Mouse (Mus musculus) granulocyte monocyte progenitor cell, adult 5-6 weeks (primary cell): ENCODE data around the gene Tecr. TPM values are rescaled to one million over a fixed set of nuclear protein-coding genes. Genes with fewer than 3 reads are reported as not detected.
A peak's percentile ranks its signal among the peaks of the same experiment; 100 is the strongest.

ENCODE experiments used
- ATAC-seq: replicated peaks from 2 replicates; pipeline ENCODE4 v1.8.0; 2016; ENCODE audit warnings: mild to moderate bottlenecking, moderate TSS enrichment, inconsistent platforms; ENCODE audit not compliant: poor library complexity, severe bottlenecking
- total RNA-seq, 2 experiments: library from RNA; stranded (forward) in 1 of 2; stranded (reverse) in 1 of 2; fragments of 200-712, 200-1000 nt in 1 of 2; fragments of >200 nt in 1 of 2; fragmentation: Nextera tagmentation in 1 of 2; gene quantifications; 2 replicates each; pipeline ENCODE4 v1.2.3; 2014 to 2017

Gene Tecr
- total RNA-seq, 2 experiments from 2014 or later = 230 to 506 TPM

DNA sequence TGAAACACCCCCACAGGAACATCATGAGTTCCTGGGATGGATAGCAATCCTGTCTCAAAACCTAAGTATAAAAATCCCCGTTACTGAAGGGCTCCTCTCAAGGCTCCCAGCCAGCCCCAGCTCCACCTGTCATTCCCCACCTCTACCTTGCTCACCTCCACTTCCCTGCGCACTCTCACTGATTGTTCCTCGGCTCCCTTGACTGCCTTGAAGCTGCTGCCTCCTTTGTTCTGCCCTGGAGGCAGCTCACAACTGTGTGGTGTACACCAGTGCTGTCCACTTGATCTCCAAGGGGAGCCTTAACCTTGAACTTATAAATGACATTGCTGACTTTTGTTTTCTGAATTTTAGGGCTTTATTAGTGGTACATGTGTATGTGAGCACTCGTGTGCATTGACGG, 39.6 kb downstream of the Tecr start:
- ATAC-seq = no peak

- no peak for ATAC-seq
These were observed 40.1 kb downstream of the Tecr start for GRCm38 (mm10) chr8:83567668-83568067.

DNA sequence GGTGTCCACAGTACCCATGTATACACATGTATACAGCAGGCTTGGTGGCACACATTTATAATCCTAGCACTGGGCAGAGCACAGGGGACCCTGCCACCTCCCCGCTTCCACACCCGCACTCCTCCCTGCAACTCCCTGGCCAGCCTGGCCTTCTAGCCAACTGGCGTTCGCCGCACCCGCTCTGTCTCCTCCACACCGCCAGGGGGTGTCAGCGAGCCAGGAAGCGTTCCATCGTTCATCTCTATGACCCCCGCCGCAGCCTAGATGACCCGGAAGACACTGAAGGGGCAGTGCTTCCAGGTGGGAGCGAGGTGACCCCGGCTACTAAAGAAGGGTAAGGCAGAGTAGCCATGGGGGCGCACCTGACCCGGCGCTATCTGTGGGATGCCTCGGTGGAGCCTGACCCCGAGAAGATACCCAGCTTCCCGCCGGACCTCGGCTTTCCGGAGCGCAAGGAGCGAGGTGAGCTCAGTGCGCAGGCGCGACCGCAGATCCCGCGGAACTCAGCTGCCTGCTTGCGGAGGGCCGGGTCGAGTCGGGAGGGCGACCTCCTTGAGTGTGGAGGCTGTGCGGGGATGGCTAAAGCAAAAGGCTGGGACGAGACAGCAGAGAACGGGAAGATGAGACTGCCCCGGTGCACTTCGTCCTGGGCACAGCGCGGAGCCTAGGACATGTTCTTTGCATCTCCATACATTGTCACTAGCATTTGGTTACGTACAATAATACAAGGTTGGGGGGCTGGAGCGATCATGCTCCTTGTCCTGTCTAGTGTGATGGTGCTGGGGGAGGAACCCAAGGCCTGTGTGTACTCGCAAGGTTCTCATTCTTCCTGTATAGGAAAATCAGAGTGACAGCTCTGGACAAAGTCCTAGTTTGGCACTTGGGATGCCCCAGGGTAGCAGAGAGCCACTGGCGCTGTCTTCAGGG, 41.0 kb downstream of the Tecr start, which contains the start of gene Ndufb7:
Gene Ndufb7, plus strand, starts transcription at position 203 of the 927 bp plus-strand sequence.
- peak; percentile 94 for ATAC-seq

GRCm38 (mm10) chr8:83565731-83566375, 41.9 kb downstream of the Tecr start:
- peak; percentile 47 for ATAC-seq

DNA sequence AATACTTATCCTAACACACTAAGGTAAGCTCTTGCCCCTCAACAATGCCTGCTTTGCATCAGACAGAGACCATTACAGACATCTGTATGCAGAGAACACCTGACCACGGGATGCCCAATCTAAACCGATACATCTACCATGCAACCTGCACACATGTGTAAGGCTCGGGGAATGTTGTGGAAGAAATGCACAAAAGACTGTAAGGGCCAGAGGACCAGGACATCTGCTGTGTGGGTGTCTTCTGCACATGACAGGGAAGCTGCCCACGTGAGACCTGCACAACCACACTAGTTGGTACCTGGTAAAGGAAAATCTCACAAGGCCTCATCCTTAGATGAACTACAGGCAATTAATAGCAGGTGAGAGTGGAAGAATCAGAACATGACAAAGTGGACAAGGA, 44.5 kb downstream of the Tecr start:
- ATAC-seq = no peak

DNA sequence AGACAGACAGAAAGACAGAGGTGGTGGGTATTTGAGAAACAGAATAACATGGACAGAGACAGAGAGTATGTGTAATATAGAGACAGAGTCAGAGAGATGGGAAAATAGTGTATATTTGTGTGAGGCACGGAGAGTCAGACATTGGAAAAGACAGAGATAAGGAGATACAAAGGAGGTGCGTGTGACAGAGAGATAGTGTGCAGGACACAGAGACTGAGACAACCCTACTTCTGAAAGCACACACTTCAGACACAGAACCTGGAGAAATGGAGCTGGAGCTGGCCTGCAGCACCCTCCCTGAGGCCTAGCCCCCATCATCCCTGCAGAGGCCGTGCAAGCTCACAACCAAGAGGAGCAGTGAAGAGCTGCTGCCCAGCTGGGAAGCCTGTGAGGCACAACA, 45.1 kb downstream of the Tecr start:
- no peak for ATAC-seq

GRCm38 (mm10) chr8:83535736-83536135, 72.0 kb downstream of the Tecr start, which contains the start of gene Olfr370:
Olfr370 (plus strand) TSS chr8:83535780.
- no peak for ATAC-seq

DNA sequence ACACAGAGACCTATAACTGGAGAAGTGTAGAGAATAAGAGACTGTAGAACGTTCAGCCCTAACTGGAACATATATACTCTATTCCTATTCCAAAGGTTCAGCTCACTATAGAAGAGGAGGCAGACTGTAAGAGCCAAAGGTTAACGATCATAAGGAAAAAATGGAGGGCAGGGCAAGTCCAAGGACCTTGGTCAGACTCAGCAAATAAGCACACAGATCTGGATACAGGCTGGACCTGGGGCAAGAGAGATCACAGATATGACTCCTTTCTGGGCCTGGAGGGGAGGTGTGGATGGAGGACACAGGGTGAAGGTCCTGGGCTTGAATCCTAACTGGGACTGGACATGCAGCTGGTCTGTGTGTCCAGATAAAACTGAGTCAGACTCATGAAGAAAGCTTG, 73.0 kb downstream of the Tecr start:
- no peak for ATAC-seq

Other genes starting within 250 kb of the Tecr start
- gene Clgn, start 218.1 kb downstream of the Tecr start, total RNA-seq (2014; fragmentation: Nextera tagmentation) = not detected in 2 replicates
- not detected in 2 replicates for gene Clgn, start 218.1 kb downstream of the Tecr start, total RNA-seq (2017)
- 35.8 and 47.8 TPM in 2 replicates for gene Scoc, start 149.6 kb downstream of the Tecr start, total RNA-seq (2014; fragmentation: Nextera tagmentation)
- gene Scoc, start 149.6 kb downstream of the Tecr start, total RNA-seq (2017) = 26.2 and 34.8 TPM in 2 replicates
- not detected in 2 replicates for gene Olfr370, start 72.2 kb downstream of the Tecr start, total RNA-seq (2014; fragmentation: Nextera tagmentation)
- not detected in 2 replicates for gene Olfr370, start 72.2 kb downstream of the Tecr start, total RNA-seq (2017)
- gene Ndufb7, start 41.3 kb downstream of the Tecr start, total RNA-seq (2014; fragmentation: Nextera tagmentation) = 187 and 191 TPM in 2 replicates
- 179 and 187 TPM in 2 replicates for gene Ndufb7, start 41.3 kb downstream of the Tecr start, total RNA-seq (2017)
- gene Dnajb1, start 222 bp upstream of the Tecr start, total RNA-seq (2014; fragmentation: Nextera tagmentation) = 25.7 and 31.0 TPM in 2 replicates
- 28.1 and 47.3 TPM in 2 replicates for gene Dnajb1, start 222 bp upstream of the Tecr start, total RNA-seq (2017)
- gene Gipc1, start 44.7 kb upstream of the Tecr start, total RNA-seq (2014; fragmentation: Nextera tagmentation) = 26.7 and 35.0 TPM in 2 replicates
- 19.0 and 19.3 TPM in 2 replicates for gene Gipc1, start 44.7 kb upstream of the Tecr start, total RNA-seq (2017)
- not detected in 2 replicates for gene Ptger1, start 58.7 kb upstream of the Tecr start, total RNA-seq (2014; fragmentation: Nextera tagmentation)
- gene Ptger1, start 58.7 kb upstream of the Tecr start, total RNA-seq (2017) = 0.46 and 0.78 TPM in 2 replicates
- 40.0 and 66.0 TPM in 2 replicates for gene Pkn1, start 91.2 kb upstream of the Tecr start, total RNA-seq (2014; fragmentation: Nextera tagmentation)
- 54.5 and 65.6 TPM in 2 replicates for gene Pkn1, start 91.2 kb upstream of the Tecr start, total RNA-seq (2017)
- gene Ddx39, start 107.2 kb upstream of the Tecr start, total RNA-seq (2014; fragmentation: Nextera tagmentation) = 115 and 123 TPM in 2 replicates
- 123 and 124 TPM in 2 replicates for gene Ddx39, start 107.2 kb upstream of the Tecr start, total RNA-seq (2017)
- 21.4 and 25.7 TPM in 2 replicates for gene Adgre5, start 133.4 kb upstream of the Tecr start, total RNA-seq (2014; fragmentation: Nextera tagmentation)
- gene Adgre5, start 133.4 kb upstream of the Tecr start, total RNA-seq (2017) = 21.7 and 27.2 TPM in 2 replicates